Mouse (Mus musculus): ENCODE measurements around the gene Ksr2. TPM values are rescaled to one million over a fixed set of nuclear protein-coding genes. Genes with fewer than 3 reads are reported as not detected.
"Not testable (repeated sequence)": the region's sequence is repeated elsewhere in the genome, so short reads cannot be mapped to it uniquely, and the experiment has no call there.

Ksr2 gene
- total and polyA plus RNA-seq, 2 experiments from 2014 or later = 6.3 to 12.6 TPM

GRCm38 (mm10) chr5:117403609-117404008, 10.2 kb upstream of the Ksr2 start:
- H3K27me3 ChIP-seq (ENCODE audit: insufficient read depth, low read length) = no peaks in the 10 kb centered on the region
- no peak for DNase-seq (ENCODE audit: low spot score)
- H3K36me3 ChIP-seq (ENCODE audit: insufficient read depth, low read length) = no peaks in the 10 kb centered on the region
- H3K9me3 ChIP-seq (ENCODE audit: low read length) = no peaks in the 10 kb centered on the region
- no peaks in the 10 kb centered on the region for H3K4me1 ChIP-seq (ENCODE audit: insufficient read depth, low read length)
- H3K4me3 ChIP-seq (ENCODE audit: low read length) = no peak overlapping the region
- no peak overlapping the region for H3K27ac ChIP-seq
- H3K9ac ChIP-seq (replicated peaks; ENCODE audit: low read length) = no peak overlapping the region
- ATAC-seq = no peak
- 87% methylated on average over 8 of the region's 8 CpGs for WGBS
- TF ChIP-seq CTCF (IDR thresholded peaks at IDR 0.05; ENCODE audit: low read depth) = no peak
- H3K4me2 ChIP-seq (ENCODE audit: low read depth, low read length) = no peak overlapping the region

- not testable (repeated sequence) for H3K27ac ChIP-seq
- 94% methylated on average over 2 of the region's 2 CpGs for WGBS
Observed at GRCm38 (mm10) chr5:117404671-117405070, 9.1 kb upstream of the Ksr2 start.

GRCm38 (mm10) chr5:117408216-117408615, 5.6 kb upstream of the Ksr2 start:
- DNase-seq (ENCODE audit: low spot score) (peak; percentile 55), ATAC-seq (no peak)
- H3K4me2 ChIP-seq (ENCODE audit: low read depth, low read length) = no peak overlapping the region
- no peak overlapping the region for H3K4me3 ChIP-seq (ENCODE audit: low read length)
- no peaks in the 10 kb centered on the region for H3K27me3 ChIP-seq (ENCODE audit: insufficient read depth, low read length)
- H3K27ac ChIP-seq = no peak overlapping the region
- no peak overlapping the region for H3K9ac ChIP-seq (replicated peaks; ENCODE audit: low read length)
- peak; percentile 58 for TF ChIP-seq CTCF (IDR thresholded peaks at IDR 0.05; ENCODE audit: low read depth)
- 73% methylated on average over 4 of the region's 4 CpGs for WGBS
- H3K9me3 ChIP-seq (ENCODE audit: low read length) = no peaks in the 10 kb centered on the region
- H3K4me1 ChIP-seq (ENCODE audit: insufficient read depth, low read length) = no peaks in the 10 kb centered on the region
- no peaks in the 10 kb centered on the region for H3K36me3 ChIP-seq (ENCODE audit: insufficient read depth, low read length)

More at GRCm38 (mm10) chr5:117404671-117405070, 9.1 kb upstream of the Ksr2 start:
- not testable (repeated sequence) for H3K9ac ChIP-seq (replicated peaks; ENCODE audit: low read length); ATAC-seq; H3K36me3 ChIP-seq (ENCODE audit: insufficient read depth, low read length); H3K27me3 ChIP-seq (ENCODE audit: insufficient read depth, low read length); DNase-seq (ENCODE audit: low spot score); H3K4me2 ChIP-seq (ENCODE audit: low read depth, low read length); H3K9me3 ChIP-seq (ENCODE audit: low read length); H3K4me3 ChIP-seq (ENCODE audit: low read length); H3K4me1 ChIP-seq (ENCODE audit: insufficient read depth, low read length)

GRCm38 (mm10) chr5:117409369-117409768, 4.4 kb upstream of the Ksr2 start:
- WGBS = 76% methylated on average over 6 of the region's 6 CpGs
- no peaks in the 10 kb centered on the region for H3K9me3 ChIP-seq (ENCODE audit: low read length)
- H3K4me2 ChIP-seq (ENCODE audit: low read depth, low read length) = no peak overlapping the region
- no peak overlapping the region for H3K27ac ChIP-seq
- ATAC-seq (no peak), DNase-seq (ENCODE audit: low spot score) (no peak)
- no peak overlapping the region for H3K9ac ChIP-seq (replicated peaks; ENCODE audit: low read length)
- no peaks in the 10 kb centered on the region for H3K36me3 ChIP-seq (ENCODE audit: insufficient read depth, low read length)
- no peak for TF ChIP-seq CTCF (IDR thresholded peaks at IDR 0.05; ENCODE audit: low read depth)
- H3K4me1 ChIP-seq (ENCODE audit: insufficient read depth, low read length) = no peaks in the 10 kb centered on the region
- no peaks in the 10 kb centered on the region for H3K27me3 ChIP-seq (ENCODE audit: insufficient read depth, low read length)
- no peak overlapping the region for H3K4me3 ChIP-seq (ENCODE audit: low read length)

GRCm38 (mm10) chr5:117414611-117415010, 811 bp downstream of the Ksr2 start:
- WGBS = 1% methylated on average over 10 of the region's 10 CpGs
- H3K4me1 ChIP-seq (ENCODE audit: insufficient read depth, low read length) = 0 out of 2 replicates have a peak, but pooled peaks cover 4% of the 10 kb centered on the region
- H3K4me2 ChIP-seq (ENCODE audit: low read depth, low read length) = peak overlapping the region; percentile 77
- peak; percentile 23 for DNase-seq (ENCODE audit: low spot score)
- H3K27me3 ChIP-seq (ENCODE audit: insufficient read depth, low read length) = no peaks in the 10 kb centered on the region
- no peak for TF ChIP-seq CTCF (IDR thresholded peaks at IDR 0.05; ENCODE audit: low read depth)
- H3K4me3 ChIP-seq (ENCODE audit: low read length) = peak overlapping the region; percentile 71
- ATAC-seq = peak; percentile 22
- no peaks in the 10 kb centered on the region for H3K9me3 ChIP-seq (ENCODE audit: low read length)
- no peaks in the 10 kb centered on the region for H3K36me3 ChIP-seq (ENCODE audit: insufficient read depth, low read length)
- peak overlapping the region; percentile 88 for H3K9ac ChIP-seq (replicated peaks; ENCODE audit: low read length)
- peak overlapping the region; percentile 98 for H3K27ac ChIP-seq

- Histone ChIP-seq H3K4me1 (ENCODE audit: insufficient read depth, low read length) (0 out of 2 replicates have a peak, but pooled peaks cover 4% of the 10 kb centered on the region), H3K27ac (peak overlapping the region; percentile 98), H3K9ac (replicated peaks; ENCODE audit: low read length) (peak overlapping the region; percentile 88), H3K4me2 (ENCODE audit: low read depth, low read length) (peak overlapping the region; percentile 77), H3K27me3 (ENCODE audit: insufficient read depth, low read length) (no peaks in the 10 kb centered on the region), H3K9me3 (ENCODE audit: low read length) (no peaks in the 10 kb centered on the region), H3K4me3 (ENCODE audit: low read length) (peak overlapping the region; percentile 71), H3K36me3 (ENCODE audit: insufficient read depth, low read length) (no peaks in the 10 kb centered on the region)
- 16% methylated on average over 19 of the region's 19 CpGs for WGBS
- TF ChIP-seq CTCF (IDR thresholded peaks at IDR 0.05; ENCODE audit: low read depth) = peak; percentile 53
- peak; percentile 63 for DNase-seq (ENCODE audit: low spot score)
- ATAC-seq = no peak
Observed at GRCm38 (mm10) chr5:117415011-117415912, 1.5 kb downstream of the Ksr2 start.

- no peak overlapping the region for H3K9ac ChIP-seq (replicated peaks; ENCODE audit: low read length)
- H3K9me3 ChIP-seq (ENCODE audit: low read length) = no peaks in the 10 kb centered on the region
- WGBS = 71% methylated on average over 2 of the region's 2 CpGs
- 0 out of 2 replicates have a peak, but pooled peaks cover 4% of the 10 kb centered on the region for H3K4me1 ChIP-seq (ENCODE audit: insufficient read depth, low read length)
- no peak overlapping the region for H3K4me2 ChIP-seq (ENCODE audit: low read depth, low read length)
- DNase-seq (ENCODE audit: low spot score) = no peak
- TF ChIP-seq CTCF (IDR thresholded peaks at IDR 0.05; ENCODE audit: low read depth) = no peak
- no peaks in the 10 kb centered on the region for H3K36me3 ChIP-seq (ENCODE audit: insufficient read depth, low read length)
- no peaks in the 10 kb centered on the region for H3K27me3 ChIP-seq (ENCODE audit: insufficient read depth, low read length)
- no peak overlapping the region for H3K27ac ChIP-seq
- no peak for ATAC-seq
- H3K4me3 ChIP-seq (ENCODE audit: low read length) = no peak overlapping the region
Observed at GRCm38 (mm10) chr5:117417442-117417841, 3.6 kb downstream of the Ksr2 start.

- not testable (repeated sequence) for H3K9me3 ChIP-seq (ENCODE audit: low read length)
Observed at GRCm38 (mm10) chr5:117433501-117433900, 19.7 kb downstream of the Ksr2 start.

More at GRCm38 (mm10) chr5:117433501-117433900, 19.7 kb downstream of the Ksr2 start:
- H3K4me3 ChIP-seq (ENCODE audit: low read length); H3K4me2 ChIP-seq (ENCODE audit: low read depth, low read length); H3K27ac ChIP-seq; H3K9ac ChIP-seq (replicated peaks; ENCODE audit: low read length); DNase-seq (ENCODE audit: low spot score); H3K36me3 ChIP-seq (ENCODE audit: insufficient read depth, low read length); H3K4me1 ChIP-seq (ENCODE audit: insufficient read depth, low read length); ATAC-seq; H3K27me3 ChIP-seq (ENCODE audit: insufficient read depth, low read length): not testable (repeated sequence)
- WGBS = 92% methylated on average over 7 of the region's 7 CpGs

Data from hindbrain, postnatal 0 days (tissue).